Mouse (Mus musculus): Measurements from ENCODE around the gene Kcnip2.

Gene Kcnip2

DNA sequence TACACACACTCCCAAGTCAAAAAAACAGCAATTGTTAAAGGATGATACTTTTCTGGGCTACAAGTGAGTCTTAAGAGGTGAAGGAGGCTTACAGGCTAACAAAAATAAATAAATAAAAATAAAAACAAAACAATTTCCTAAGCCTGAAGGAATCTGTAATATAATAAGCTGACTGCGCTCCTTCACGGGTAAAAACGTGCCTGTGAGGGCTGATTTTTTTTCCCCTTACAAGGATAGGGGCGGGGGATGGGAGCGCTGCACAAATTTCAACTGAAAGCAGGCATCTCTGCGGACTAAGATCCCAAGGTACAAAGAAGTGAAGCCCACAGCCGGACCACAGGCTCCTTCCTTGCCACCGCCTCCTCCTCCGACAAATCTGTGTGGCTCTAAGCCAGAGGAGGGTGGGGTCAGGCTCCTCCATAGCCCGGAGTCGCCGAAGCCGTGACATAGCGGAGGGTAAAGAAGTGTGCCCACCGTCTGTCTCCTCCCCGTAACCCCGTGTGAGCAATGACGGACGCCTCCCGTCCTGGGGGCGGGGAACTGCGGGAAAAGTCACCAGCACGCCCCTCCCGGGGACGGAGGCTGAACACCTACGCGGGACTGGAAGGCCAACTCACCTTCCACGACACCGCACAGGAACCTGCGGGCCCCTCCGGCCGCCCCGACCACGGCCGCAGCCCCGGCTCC is 33.4 kb downstream of the Kcnip2 start:
- peak; percentile 10; the same call in 1 of the 2 replicates for ATAC-seq (ENCODE audit: low TSS enrichment)

DNA sequence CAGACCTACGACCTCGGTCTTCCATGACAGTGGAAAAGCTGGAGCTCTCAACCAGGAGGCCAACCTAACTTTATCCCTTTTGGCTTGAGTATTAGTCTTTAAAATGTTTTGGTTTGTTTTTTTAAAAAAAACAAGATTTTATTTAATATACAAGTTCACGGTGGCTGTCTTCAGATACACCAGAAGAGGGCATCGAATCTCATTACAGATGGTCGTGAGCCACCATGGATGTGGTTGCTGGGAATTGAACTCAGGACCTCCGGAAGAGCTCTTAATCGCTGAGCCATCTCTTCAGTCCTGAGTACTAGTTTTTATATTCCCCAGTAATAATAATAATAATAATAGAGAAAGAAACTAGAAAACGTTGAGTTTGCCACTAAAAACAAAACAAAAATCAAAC is 34.2 kb downstream of the Kcnip2 start:
- ATAC-seq (ENCODE audit: low TSS enrichment) = no peak

DNA sequence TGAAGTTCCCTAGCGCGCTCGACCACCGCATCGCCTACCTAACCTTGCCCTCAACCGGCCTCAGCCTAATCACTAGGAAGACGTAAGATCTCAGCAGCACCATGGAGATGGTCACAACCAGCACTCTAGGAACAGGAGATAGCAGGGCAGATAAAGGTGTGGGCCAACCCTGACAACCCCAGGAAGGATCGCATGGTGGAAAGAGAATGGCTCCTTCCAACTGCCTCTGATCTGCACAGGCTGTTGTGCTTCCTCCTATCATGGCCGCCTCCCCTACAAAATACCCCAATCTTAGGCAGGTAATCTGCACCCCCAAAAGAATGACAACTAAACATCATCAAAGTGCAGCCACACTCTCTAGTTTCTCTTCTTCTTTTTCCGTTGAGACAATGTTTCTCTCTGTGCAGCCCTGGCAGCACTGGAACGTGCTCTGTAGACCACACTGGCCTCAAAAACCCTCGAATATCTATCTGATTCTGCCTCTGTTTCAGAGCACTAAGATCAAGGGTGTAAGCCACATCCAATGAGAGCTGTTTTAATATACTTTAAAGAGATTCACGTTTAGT is 35.4 kb downstream of the Kcnip2 start:
- no peak for ATAC-seq (ENCODE audit: low TSS enrichment)

GRCm38 (mm10) chr19:45775486-45775885 is 40.4 kb downstream of the Kcnip2 start:
- ATAC-seq (ENCODE audit: low TSS enrichment) = peak; percentile 97

- no peak for ATAC-seq (ENCODE audit: low TSS enrichment)
Measured at GRCm38 (mm10) chr19:45771501-45771900, 44.4 kb downstream of the Kcnip2 start.

DNA sequence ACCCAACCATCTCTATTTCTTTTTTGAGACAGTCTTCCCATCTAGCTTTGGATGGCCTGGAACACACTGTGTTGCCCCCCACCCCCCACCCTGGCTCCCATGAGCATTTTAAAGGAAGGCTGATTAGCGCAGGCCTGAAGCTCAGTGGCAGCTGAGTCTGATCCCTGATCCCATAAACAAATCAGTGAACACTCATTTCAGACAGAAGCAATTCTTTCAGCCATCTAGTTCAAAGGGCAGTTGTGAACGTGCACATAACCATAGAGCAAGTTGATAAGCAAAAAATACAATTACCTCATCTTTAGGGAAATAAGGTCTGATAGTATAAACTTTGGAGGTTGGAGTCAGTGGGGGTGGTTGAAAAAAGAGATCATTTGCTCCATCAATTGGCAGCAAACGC is 55.1 kb downstream of the Kcnip2 start:
- no peak for ATAC-seq (ENCODE audit: low TSS enrichment)

DNA sequence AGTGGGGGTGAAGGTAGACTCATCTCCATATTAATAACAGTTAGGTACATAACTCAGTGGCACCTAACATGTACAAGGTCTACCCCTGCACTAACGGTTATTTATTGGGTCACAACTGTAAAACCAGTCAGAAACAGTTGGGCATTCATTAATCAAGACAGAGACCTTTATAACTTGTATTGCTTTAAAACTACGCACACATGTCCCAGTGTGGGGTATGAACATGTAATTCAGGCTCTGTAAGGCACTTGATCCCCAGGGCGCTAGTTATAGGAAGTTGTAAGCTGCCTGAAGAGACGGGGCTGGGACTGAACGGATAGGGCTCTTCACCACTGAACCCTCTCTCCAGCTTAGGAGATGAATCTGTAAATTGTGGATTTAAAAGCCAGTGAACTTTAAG is 57.2 kb downstream of the Kcnip2 start:
- ATAC-seq (ENCODE audit: low TSS enrichment) = no peak

DNA sequence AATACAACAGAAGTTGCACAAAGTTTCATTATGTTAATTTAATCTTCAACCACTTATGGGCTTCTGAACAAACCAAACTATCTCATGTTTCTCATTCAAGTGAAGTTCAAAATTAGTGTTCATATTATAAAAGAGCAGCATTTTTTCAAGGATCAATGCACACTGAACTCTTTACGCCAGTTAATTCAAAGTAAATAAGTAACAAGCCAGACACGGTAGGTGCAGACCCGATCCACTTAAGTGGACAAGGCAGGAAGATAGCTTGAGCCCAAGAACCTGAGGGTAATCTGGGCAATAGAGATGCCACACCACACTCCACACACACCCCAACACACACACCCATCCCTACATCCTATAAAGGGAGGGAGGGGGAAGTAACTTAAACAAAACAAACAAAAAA is 62.3 kb downstream of the Kcnip2 start:
- ATAC-seq (ENCODE audit: low TSS enrichment) = no peak

DNA sequence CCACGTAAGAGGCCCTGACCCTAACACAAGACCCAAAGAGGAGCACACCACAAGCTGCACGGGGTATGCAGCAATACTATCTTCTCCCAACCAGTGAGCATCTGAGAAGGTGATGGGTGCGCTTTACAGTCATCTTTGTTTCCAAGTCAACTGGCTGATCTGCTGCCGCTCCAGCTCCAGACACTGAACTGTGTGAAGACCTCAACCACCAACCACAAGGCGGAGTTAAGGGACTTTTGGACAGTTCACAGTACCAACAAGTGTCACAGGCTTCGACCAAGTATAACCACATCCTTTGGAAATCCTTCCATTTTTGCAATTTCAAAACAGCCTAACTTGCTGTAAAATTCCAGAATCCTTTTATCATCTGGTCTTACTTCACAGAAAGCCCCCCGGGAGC is 64.0 kb downstream of the Kcnip2 start:
- ATAC-seq (ENCODE audit: low TSS enrichment) = no peak

DNA sequence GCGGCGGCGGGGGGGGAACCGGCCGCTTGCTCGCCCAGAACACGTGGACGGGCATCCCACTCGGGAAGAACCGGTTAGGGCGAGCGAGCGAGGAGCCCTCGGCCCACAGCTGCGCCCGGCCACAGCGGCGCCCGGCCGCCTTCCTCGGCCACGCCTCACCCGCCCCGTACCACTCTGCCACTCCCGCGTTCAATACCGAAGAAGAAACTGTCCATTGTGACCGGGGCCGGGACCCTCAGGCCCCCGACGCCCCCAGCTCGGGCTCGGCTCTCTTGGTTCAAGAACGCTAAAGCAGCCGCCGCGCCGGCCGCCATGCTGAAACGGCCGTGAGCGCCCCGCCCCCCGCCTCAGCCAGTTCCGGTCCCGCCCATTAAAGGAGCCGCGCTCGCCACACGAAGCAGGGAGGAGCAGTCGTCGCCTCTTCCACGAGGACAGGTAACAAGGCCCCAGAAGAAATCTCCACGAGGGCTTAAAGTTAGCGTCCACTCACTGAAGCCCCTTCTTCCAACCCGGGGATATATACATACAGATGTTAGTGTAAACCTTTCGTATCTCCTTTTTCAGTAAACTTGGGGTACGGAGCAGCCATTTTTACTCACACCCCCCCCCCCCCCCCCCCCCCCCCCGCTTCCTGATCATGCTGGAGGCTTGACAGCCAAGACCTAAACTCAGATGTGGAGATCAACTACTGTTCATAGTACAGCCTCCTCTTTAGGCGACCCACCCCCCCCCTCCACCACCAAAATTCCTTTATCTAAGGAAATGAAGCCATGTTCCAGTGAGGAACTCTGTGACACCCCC is 66.4 kb downstream of the Kcnip2 start, which contains the start of gene Npm3:
Gene Npm3 (minus strand): TSS at position 349 of the 801 bp plus-strand sequence.
- peak; percentile 78 for ATAC-seq (ENCODE audit: low TSS enrichment)

DNA sequence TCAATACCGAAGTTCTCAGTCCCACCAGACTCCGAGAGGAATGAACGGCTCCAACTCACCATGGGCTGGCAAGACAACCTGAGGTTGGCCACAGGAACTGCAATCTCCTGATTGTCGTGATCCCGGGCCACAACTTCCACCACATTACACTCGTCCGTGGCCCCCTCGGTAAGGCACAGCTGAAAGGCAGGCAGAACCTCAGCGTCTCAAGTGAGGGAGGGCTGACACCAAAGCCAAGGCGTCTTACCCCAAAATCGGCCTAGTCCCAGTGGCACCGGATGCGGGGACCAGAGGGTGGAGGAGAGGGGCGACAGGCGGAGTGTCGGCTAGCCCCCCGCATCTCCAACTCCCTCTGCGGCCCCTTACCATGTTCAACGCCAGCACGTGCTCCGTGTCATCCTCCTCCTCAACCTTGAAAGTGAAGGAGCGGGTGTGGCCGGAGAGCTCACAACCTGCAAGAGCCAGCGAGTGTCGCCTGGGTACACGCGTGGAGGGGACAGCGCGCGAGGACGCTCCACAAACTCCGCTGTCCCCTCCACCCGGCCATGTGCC is 67.1 kb downstream of the Kcnip2 start:
- ATAC-seq (ENCODE audit: low TSS enrichment) = peak; percentile 31

GRCm38 (mm10) chr19:45748206-45748605 is 67.7 kb downstream of the Kcnip2 start:
- ATAC-seq (ENCODE audit: low TSS enrichment) = no peak

DNA sequence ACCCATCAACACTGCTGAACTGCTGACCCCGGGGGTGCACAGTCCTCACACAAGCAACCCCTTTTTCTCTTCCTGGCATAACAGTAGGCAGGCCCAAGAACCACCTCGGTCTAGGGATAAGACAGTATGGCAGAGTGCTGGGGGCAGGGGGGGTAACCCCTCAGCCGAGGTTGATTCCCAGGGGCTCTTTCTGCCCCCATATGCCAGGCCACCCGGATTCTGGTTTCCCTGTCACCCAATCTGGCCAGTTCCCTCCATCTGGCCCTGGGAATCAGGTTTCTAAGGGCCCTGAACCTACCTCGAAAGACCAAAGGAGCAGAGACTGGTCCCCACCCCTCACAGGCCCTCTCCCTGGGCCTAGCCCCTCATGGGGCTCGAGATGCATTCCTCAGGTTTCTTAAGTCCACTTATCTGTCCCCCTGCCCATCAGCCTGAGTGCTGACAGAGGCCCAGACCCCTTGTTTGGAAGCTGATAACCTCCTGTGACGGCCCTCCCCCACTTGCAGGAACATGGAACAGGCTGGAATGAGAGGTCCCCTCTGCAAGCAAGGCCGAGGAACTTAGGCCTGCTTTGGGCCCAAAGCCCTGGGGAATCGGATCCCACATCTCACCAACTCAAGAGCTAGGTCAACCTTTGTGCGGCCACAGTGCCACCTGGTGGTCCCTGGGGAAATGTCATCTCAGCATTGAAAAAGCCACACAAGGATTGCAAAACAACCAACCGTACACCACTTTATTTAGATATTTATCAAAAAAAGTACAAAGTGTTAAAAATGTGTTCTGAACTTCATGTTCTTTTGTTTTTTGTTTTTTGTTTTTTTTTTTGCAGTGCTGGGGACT is 68.6 kb downstream of the Kcnip2 start:
- ATAC-seq (ENCODE audit: low TSS enrichment) = peak; percentile 39; the same call in 1 of the 2 replicates

GRCm38 (mm10) chr19:45746153-45747020 is 69.5 kb downstream of the Kcnip2 start:
- ATAC-seq (ENCODE audit: low TSS enrichment) = no peak

DNA sequence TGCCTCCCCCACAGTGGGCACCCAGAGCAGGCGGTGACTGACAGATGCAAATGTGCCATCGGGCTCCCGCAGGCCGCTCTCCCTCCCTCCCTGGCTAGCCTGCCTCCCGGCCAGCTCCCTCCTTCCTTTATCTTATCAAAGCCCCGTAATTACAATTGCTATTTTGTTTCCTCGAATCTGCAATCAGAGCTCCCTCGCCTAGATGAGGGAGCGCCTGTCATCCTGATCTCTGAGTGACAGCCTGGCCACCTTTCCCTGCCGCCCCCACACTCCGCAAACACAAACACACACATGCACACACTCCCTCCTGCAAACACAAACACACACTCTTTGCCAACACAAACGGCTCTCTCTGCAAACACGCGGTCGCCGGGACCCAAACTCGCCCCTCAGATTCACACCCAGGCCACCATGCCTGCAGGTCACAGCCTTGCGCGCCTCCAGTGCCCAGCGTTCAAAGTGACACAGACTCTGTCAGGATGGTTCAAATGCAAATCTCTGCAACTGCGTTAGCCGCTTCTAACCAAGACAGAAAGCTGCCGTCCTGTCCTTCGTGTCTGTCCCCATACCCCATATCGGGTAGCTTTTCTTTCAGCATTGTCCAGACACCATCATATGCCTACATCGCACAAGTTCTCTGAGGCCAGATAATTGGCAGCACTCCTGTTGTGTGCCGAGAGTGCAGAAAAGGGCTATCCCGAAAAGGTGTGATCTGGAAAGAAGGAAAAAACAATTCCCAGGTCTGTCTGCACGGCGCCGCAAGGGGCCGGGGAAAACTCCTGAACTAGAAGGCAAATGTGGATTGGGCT is 70.3 kb downstream of the Kcnip2 start:
- no peak for ATAC-seq (ENCODE audit: low TSS enrichment)

DNA sequence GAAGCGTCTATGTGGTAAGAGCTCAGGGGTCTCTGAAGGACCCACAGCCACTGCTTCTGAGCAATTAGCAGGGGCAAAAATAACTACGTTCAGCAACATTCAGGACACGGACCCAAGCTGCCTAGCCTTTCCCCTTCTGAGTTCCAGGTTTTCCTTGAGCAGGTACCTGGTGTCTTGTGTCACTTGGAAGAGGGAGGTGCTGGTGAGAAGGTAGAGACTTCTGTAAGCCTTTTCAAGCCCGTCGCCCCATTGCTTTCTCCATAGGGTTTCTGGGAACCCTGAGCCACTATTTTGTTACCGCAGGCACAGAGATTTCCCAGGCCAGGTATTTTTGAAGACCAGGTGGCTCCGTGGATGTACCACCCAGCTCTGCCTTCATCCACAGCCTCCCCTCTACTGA is 72.2 kb downstream of the Kcnip2 start:
- no peak for ATAC-seq (ENCODE audit: low TSS enrichment)

GRCm38 (mm10) chr19:45742984-45743575 is 72.8 kb downstream of the Kcnip2 start:
- ATAC-seq (ENCODE audit: low TSS enrichment) = no peak

- no peak for ATAC-seq (ENCODE audit: low TSS enrichment)
Measured at GRCm38 (mm10) chr19:45742218-45742983, 73.5 kb downstream of the Kcnip2 start, which contains the start of gene Fgf8. Gene Fgf8 (minus strand): TSS chr19:45742915.

All from frontal cortex, adult (tissue).